Mouse (Mus musculus) layer of hippocampus, adult 2 months (tissue): ENCODE results near the gene Plxnb1. TPM values are rescaled to one million over a fixed set of nuclear protein-coding genes. Genes with fewer than 3 reads are reported as not detected.
"Not testable (repeated sequence)": the region's sequence is repeated elsewhere in the genome, so short reads cannot be mapped to it uniquely, and the experiment has no call there.

Experiments
- DNase-seq, 2 experiments: peaks; one replicate each; pipeline ENCODE4 v3.0.0; 2022; ENCODE audit warnings: low spot score in 2 of 2
- H3K27ac ChIP-seq: fragments of 200-600 bp; 2 replicates; pipeline ENCODE4 v1.8.1; 2022
- H3K4me3 ChIP-seq: fragments of 200-600 bp; 2 replicates; pipeline ENCODE4 v1.8.1; 2022; ENCODE audit warnings: mild to moderate bottlenecking
- CTCF ChIP-seq: fragments of 200-600 bp; conservative IDR thresholded peaks from 2 replicates; pipeline ENCODE4 v1.8.1; 2022; ENCODE audit warnings: antibody characterized with exemption, mild to moderate bottlenecking, moderate library complexity
- total RNA-seq, 2 experiments: library from RNA; stranded (reverse); gene quantifications; 2 replicates each; pipeline ENCODE4 v1.2.3; 2021

Gene Plxnb1
- total RNA-seq, 2 experiments from 2014 or later, result 84.4 to 92.7 TPM

GRCm38 (mm10) chr9:109140414-109140813 lies 45.2 kb downstream of the Plxnb1 start:
- not testable (repeated sequence) for DNase-seq, H3K27ac ChIP-seq, H3K4me3 ChIP-seq
- peak; percentile 69 for TF ChIP-seq CTCF

GRCm38 (mm10) chr9:109161941-109162340 lies 66.8 kb downstream of the Plxnb1 start, which contains the start of gene Fbxw21:
Fbxw21 (minus strand) TSS chr9:109162041.
- DNase-seq, result no peak
- TF ChIP-seq CTCF, result no peak
- Histone ChIP-seq H3K4me3 (no peak within 1 kb of the TSS), H3K27ac (no peak within 1 kb of the TSS)

- H3K27ac ChIP-seq, result no peak overlapping the region
- no peak overlapping the region for H3K4me3 ChIP-seq
- DNase-seq, result no peak
- no peak for TF ChIP-seq CTCF
Observed at GRCm38 (mm10) chr9:109167316-109167715, 72.1 kb downstream of the Plxnb1 start.

Other genes with a start within 250 kb of the Plxnb1 start
- 10 to 100 TPM; 16.6 to 22.3 TPM for gene Slc26a6, start 242.1 kb upstream of the Plxnb1 start, total RNA-seq
- gene Tmem89, start 180.8 kb upstream of the Plxnb1 start, total RNA-seq, result under 1 TPM; 0.52 to 0.67 TPM
- gene Uqcrc1, start 158.8 kb upstream of the Plxnb1 start, total RNA-seq, result 100 to 1,000 TPM; 337 to 364 TPM
- 1 to 10 TPM; 3.8 to 4.6 TPM for gene Col7a1, start 141.8 kb upstream of the Plxnb1 start, total RNA-seq
- not detected for gene Ucn2, start 109.4 kb upstream of the Plxnb1 start, total RNA-seq
- gene Pfkfb4, start 103.6 kb upstream of the Plxnb1 start, total RNA-seq, result 10 to 100 TPM; 10.9 to 11.8 TPM
- 10 to 100 TPM; 56.5 to 58.4 TPM for gene Shisa5, start 56.8 kb upstream of the Plxnb1 start, total RNA-seq
- gene Trex1, start 35.7 kb upstream of the Plxnb1 start, total RNA-seq, result 10 to 100 TPM; 12.9 to 15.4 TPM
- gene Atrip, start 21.3 kb upstream of the Plxnb1 start, total RNA-seq, result 10 to 100 TPM; 25.0 to 31.9 TPM
- 1 to 10 TPM; 7.6 to 8.1 TPM for gene Ccdc51, start 12.9 kb upstream of the Plxnb1 start, total RNA-seq
- gene Tma7, start 12.8 kb upstream of the Plxnb1 start, total RNA-seq, result 100 to 1,000 TPM; 295 to 309 TPM
- gene Fbxw21, start 66.7 kb downstream of the Plxnb1 start, total RNA-seq, result not detected
- gene Fbxw13, start 100.6 kb downstream of the Plxnb1 start, total RNA-seq, result not detected
- gene Fbxw20, start 139.4 kb downstream of the Plxnb1 start, total RNA-seq, result not detected
- gene Fbxw14, start 192.3 kb downstream of the Plxnb1 start, total RNA-seq, result not detected
- gene Fbxw28, start 244.3 kb downstream of the Plxnb1 start, total RNA-seq, result not detected